Mouse (Mus musculus) liver, adult (tissue): ENCODE results near the gene Pappa2.

Source experiments
- GATA4 ChIP-seq: IDR thresholded peaks from 2 replicates; pipeline ENCODE4 v1.6.1; 2014; ENCODE audit warnings: mild to moderate bottlenecking, low read length; ENCODE audit not compliant: insufficient replicate concordance

Gene Pappa2

DNA sequence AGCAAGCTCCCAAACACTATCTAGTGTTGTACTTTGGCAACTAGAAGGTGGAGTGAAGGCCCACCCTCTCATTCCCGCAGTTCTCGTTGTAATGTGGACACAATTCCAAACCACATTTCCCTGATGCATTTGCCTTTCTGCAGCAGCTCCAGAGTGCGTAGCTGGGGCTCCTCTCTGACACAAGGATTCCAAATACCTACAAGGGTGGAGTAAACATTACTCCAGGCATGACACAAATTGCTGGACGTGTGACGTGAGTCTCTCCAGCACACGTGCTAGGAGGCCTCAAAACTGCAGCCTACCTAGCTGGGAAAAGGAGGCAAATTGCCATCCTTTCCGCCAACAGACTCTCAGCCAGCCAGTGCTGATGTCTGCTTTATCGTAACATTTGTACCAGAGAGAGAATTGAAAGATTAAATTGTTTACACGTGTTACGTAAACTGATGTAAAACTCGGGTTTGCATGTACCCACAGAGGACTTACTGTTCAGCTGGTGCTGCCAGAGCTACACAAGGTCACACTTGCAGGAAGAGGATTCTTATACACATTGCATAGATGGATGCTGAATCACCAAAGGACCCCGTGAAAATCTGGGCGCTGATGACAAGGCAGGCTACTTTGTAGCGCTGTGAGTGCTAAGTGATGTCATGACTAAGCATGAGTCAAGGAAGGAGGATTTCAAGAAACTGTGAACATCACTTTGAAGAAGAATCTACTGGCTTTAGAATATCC, 127.3 kb downstream of the Pappa2 start:
- no peak for TF ChIP-seq GATA4

DNA sequence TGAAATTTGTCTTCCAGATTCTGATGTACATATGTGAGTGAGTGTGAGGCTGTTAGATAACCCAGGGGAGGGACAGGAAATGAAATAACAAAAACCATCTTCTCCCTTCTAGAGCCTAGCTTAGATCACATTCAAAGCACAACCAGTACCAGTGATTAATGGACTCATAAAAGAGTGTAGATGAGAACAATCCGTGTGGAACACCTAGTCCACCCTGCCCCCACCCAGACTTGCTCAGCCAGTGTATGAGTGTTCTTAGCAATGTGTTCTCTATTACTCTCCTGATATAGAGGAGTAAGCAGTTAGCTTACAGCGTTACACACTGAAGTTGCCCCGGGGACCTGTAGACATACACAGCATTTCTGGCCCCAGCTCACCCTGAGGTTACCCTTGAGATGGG, 129.8 kb downstream of the Pappa2 start:
- TF ChIP-seq GATA4: no peak

DNA sequence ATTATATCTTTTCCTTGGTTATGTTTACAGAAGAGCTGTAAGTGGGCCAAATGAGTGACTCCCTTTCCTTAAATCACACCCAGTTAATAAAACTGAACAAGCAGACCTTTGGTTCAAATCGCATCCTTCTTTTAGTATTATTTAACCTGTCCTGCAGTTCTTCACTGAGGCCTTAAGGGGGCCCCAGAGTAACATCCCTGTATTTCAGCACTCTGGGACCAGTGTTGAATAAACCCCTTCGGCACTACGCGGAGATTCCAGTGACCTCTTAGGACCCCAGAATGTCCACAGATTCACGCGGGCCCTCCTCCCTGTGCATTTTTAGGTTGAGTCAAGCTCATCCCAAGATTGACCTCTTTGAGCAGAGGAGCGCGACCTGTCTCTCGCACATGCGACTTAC, 135.7 kb downstream of the Pappa2 start:
- TF ChIP-seq GATA4: no peak

DNA sequence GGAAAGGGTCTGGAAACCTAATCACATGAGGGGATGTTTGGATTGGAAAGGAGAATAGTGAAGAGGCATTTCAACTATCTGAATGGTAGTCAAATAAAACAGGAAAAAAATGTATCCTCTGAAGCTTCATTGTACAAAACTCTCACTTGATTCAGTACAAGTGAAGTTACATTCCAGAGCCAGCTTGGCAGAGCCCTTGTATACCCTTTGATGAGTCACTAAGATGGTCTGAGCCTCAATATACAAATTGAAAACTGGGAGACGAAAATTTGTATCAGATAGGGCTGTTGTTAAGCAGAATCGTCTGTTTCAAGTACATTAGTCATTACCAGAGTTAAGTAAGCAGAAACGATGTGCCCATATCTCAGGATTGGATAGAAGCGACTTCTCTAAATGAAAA, 143.1 kb downstream of the Pappa2 start:
- no peak for TF ChIP-seq GATA4

DNA sequence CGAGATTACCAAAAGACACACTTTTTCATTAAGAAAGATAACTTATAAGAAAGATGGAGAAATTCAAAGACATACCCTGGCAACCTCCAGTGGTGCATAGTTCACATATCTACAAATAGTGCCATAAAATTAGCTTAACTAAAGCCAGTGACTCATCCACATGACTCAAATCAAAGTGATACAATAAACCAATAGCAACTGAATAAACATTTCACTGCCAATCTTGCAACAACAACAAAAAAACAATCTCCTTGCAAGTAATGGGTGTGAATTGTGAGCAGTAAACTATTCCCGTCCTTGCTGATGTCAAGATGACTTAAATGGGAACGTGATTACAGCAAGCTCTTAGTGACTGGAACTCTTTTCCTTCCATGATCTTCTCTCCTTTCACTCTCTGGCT, 150.1 kb downstream of the Pappa2 start:
- no peak for TF ChIP-seq GATA4

DNA sequence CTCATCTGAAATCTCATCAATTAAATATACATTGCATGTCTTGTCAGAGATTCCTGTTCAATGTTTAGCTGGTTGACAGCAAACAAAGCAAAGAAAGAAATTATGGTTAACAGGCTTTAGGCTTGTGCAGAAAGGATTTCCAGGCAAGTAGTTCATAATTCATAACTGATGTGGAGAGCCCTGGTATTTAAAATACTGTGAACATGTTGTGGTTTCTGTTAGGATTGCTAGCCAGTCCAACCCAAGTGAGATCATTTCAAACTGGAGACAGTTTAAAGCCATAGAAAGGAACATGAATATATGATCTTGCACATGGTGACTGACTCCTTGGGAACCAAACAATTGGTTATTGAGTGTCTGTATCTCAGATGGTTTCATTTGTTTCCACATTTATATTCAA, 152.4 kb downstream of the Pappa2 start:
- no peak for TF ChIP-seq GATA4

DNA sequence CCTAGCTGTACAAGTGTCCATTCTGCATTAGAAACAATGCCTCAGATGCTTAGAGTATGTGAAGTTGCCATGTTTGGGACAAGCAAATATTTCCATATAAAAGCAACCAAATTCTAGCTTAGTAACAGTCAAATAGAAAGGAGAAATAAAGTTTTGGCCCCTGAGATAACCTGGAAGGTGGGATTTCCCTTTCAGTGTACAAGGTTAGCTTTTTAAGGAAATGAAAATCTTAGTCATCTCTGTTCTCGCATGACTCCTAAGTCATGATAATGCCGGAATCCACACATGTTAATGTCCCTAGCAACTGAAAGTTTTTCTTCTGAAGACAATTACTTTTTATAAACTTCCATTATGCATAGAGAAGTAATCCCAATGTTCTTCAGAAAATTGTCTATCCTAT, 160.6 kb downstream of the Pappa2 start:
- TF ChIP-seq GATA4: no peak

DNA sequence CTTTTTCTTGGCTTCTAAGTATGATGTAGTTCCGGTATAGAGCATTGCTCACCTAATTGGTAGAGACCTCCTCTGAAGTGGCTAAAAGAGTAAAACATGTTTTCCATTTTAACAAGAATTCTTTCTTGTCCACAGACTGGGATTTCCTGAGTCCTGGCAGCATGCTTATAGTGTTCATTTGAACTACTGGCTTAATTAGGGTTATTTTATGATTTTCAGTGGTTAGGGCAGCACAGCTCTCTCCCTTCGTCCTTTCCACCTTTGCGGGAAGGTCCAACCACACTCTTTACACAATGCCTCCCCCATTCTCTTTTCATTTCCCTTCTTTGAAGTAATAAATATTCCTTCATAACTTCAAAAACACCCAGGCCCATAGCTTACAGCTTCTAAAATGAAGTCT, 163.8 kb downstream of the Pappa2 start:
- no peak for TF ChIP-seq GATA4

DNA sequence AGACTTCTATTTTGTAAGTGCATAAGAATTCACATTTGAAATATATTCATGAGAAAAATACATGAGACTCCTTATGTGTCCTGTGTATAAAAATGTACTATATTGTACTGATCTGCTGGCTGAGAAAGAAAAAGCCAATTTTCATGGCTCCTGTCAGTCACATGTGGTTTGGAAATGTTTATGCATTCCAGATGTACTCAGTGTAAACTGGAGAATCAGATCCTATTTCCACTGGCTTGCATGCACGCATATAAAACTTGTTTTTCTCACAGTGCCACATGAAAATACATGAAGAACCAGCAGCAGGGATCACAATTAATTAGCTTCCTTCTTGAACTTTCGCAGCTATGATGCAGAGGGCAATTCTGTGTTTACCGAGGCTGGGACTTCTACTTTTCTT, 168.4 kb downstream of the Pappa2 start:
- no peak for TF ChIP-seq GATA4

DNA sequence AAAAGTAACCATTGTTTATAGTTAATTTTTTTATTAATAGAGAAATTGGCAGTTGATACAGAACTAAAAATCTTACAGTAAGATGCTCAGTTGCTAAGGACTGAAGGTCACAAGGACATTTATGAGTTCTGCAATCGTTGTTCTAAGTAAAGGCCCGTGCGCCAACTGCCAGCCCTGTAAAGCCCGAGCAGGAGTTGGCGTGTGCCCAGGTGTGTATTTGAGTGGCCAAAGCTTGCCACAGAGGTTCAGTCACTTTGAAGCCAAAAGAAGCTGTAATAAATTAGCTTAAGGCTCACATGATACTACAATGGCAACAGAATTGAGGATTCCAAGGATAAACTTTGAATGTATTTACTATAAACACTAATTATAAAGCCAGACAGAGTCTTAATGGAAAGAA, 204.8 kb downstream of the Pappa2 start:
- no peak for TF ChIP-seq GATA4

DNA sequence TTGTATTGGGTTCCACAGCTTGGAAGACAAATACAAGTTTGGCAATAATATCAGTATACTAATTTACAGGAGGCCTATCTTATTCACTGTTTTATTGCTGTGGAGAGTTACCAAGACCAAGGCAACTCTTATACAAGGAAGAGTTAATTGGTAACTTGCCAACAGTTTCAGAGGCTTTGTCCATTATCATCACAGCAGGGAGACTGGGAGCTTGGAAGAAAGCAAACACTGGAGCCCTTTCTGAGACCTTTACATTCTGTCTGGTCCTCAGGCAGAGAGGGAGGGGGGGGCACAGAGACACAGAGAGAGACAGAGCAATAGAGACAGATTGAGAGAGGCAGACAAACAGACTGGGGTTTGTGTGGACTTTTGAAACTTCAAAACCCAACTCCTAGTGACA, 207.2 kb downstream of the Pappa2 start:
- TF ChIP-seq GATA4: no peak

DNA sequence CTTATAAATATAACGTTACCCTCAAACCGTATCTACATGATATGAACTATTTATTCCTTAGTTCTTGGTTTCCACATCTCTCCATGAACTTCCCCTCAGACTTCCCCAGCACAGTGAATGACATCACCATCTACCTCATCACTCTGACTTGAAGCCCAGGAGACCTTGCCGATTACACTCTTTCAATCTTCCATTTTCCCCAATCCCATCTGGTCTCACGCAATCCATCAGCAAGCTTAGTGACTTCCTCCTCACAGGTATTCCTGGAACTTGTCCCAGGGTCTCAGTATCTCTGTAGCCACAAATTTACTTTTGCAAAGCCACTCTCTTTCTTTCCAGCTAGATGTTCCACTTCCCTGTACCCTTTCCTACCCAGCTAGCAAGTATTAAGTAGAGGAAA, 209.5 kb downstream of the Pappa2 start:
- no peak for TF ChIP-seq GATA4

DNA sequence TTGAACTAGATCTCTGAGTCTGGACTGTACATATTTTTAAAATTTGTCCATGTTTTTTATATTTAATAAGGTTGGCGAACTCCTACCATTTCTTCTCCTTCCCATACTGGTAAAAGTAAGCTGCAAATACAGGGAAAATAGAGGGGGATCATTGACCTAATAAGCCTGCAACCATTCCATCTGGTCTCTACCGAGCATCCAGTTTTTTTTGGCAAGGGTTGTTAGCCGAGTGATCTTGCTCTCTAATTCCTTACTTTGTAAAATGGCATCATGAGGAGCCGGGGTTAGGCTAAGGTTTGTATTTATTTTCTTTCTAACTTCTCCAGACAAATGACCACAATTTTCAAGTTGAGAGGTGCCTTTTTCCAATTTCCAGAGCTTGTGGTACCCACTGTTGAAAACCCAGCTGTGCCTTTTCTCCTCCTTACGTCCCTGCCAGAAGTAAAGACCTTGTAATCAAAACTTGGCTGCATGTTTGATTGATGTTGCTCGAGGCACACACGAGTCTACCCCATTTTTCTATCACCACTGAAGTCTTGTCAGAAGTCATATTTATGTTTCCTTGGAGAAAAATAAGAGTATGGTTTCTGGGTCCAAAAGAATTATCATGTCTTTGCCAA, 210.1 kb downstream of the Pappa2 start:
- no peak for TF ChIP-seq GATA4

DNA sequence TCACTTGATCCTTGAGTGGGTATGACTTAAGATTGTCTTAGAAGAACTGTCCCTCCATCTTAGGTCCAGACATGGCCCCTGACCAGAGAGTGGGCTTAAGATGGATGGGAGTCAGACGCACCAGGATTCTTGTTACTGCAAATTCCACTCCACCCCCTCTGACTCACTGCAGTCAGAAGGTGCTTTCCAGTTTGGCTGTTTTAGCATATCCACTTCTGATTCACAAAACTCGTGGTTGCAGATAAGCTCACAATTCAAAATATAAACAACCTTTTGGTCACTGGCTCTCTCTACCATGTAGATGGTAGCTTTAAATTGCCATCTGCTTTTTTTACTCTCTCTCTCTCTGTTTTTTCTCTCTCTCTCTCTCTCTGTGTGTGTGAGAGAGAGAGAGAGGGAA, 214.4 kb downstream of the Pappa2 start:
- no peak for TF ChIP-seq GATA4

DNA sequence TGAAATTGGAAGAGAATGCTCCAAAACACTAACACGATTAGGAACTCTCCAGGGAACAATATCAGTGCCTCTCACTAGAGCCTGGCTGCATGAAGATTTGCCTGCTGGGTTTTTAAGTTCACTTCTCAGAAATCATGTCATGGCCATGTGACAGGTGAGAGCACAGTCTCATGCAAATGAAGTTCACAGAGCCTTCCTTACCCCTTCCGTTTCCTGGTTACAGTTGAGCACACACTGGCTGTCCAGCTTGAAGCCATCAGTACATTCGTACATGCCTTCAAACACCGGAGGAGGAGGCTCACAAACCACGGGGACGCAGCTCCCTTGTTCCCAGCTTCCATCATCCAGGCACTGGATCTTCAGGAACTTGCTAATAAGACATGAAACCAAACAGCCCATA, 215.6 kb downstream of the Pappa2 start:
- TF ChIP-seq GATA4: no peak

DNA sequence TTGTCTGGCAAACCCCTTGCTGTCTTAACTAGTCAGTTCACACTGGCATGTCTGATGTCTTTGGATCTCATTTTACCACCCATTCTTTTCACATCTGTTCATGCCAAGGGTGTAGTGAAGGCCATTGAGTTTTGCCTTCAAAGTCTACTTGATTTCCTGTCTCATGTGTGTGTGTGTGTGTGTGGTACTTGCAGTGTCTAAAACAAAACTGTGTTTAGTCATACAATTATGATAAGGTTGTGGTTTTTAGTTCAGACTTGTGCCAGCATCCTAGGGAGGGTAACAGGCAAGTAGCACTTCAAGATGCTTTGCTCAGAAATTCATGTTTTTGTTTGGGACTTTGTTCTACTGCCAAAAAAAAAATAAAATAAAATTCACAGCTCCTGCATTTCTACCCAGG, 216.1 kb downstream of the Pappa2 start:
- TF ChIP-seq GATA4: no peak
